Mouse (Mus musculus): ENCODE results near the gene Esp16. TPM values are rescaled to one million over a fixed set of nuclear protein-coding genes. Genes with fewer than 3 reads are reported as not detected.
"Not testable (repeated sequence)": the region's sequence is repeated elsewhere in the genome, so short reads cannot be mapped to it uniquely, and the experiment has no call there.

Gene Esp16
- total RNA-seq (2021), result not detected
- long read RNA-seq, experiment 1, result 0 reads
- long read RNA-seq, experiment 2, result 0 reads

DNA sequence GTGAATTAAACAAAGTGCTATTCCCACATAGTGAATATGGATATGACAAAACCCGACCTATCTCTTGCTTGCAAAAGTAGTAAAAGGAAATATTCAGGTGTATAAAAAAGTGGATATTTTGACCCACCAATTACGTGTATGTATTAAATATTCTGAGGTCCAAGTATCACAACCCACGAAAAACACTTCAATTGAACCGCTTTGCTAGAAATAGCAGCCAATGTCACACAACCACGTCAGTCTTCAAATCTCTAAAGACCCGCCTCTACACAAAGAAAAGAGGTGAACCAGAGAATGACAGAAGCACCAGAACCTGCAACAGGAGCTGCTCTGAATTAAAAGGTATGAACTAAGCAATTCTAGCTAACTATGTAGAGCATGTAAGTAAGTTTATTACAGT is at the start of gene Esp16:
TSS of gene Esp16 (plus strand) at position 301 of the 400 bp plus-strand sequence.
- not testable (repeated sequence) for DNase-seq (ENCODE audit: low spot score in 2 of 2)

- DNase-seq (ENCODE audit: low spot score in 2 of 2), result not testable (repeated sequence)
Observed at GRCm38 (mm10) chr17:39498043-39498442, 37.9 kb upstream of the Esp16 start.

Other genes with a start within 250 kb of the Esp16 start
- gene Esp18, start 129.8 kb upstream of the Esp16 start, total RNA-seq (2021), result not detected
- not detected for gene Esp15, start 104.8 kb downstream of the Esp16 start, total RNA-seq (2021)

Measured in layer of hippocampus, postnatal 14 days (tissue).